Mouse (Mus musculus) adrenal gland, postnatal 36 days (tissue): Measurements from ENCODE around the gene Ccdc92b. TPM values are rescaled to one million over a fixed set of nuclear protein-coding genes. Genes with fewer than 3 reads are reported as not detected.

ENCODE experiments used
- DNase-seq, 2 experiments: peaks; one replicate each; pipeline ENCODE4 v3.0.0; 2021; ENCODE audit warnings: mixed read lengths in 1 of 2
- total RNA-seq, 2 experiments: library from RNA; stranded (reverse); gene quantifications; 2 replicates each; pipeline ENCODE4 v1.2.3; 2021

Gene Ccdc92b
- total RNA-seq, 2 experiments from 2014 or later: 2.0 to 2.2 TPM

DNA sequence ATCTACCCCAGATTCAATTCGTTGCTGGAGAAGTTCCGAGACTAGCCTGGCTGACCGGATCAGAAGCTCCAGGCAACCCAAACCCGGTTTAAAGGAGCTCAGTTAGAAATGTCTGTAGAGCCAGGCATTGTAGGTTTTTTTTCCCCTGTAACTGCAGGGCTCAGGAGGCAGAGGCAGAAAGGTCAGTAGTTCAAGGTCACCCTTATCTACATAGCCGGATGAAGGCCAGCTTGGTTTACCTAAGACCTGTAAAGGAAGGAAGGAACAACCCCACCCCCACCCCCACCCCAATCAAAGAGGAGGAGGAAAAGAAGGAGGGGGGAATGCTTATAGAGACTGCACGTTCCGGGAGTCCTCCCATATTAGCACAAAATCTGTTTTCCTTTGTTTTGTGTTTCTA, 8.0 kb upstream of the Ccdc92b start:
- DNase-seq: no peak

DNA sequence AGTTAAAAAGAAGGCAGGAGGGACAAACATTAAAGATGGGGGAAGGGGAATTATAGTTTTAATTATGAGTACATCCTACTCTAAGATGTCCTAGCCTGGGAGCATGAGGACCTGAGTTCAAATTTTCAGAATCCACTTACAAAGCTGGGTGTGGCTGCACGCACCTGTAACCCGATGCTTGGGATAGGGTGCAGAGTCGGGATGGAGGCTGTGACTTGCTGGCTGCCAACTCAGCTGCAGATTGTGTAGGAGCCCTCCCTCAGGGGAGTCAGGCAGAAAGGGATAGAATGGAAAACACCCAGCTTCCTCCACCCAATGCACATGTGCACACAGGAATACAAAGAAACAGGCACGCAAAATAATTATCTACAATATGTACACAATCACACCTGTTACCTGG, 6.0 kb upstream of the Ccdc92b start:
- DNase-seq: no peak

DNA sequence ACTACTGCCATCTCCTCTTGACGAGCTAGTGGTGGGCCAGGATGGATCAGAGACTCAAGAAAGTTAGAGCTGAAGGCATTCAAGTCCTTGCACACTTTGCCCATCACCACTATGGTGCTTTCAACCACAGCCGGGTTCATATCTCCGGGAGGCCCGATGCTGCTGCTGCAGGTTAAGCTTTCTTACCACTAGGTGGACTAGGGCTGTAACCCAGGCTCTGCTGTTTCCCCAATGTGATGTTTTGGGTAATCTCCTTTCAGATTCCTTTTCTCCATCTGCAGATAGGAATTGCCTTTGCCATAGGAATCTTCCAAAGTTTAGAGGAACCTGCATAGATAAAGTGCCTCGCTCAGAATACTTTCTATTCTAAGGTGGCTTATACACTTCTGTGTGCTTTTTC, 3.8 kb upstream of the Ccdc92b start:
- no peak for DNase-seq

DNA sequence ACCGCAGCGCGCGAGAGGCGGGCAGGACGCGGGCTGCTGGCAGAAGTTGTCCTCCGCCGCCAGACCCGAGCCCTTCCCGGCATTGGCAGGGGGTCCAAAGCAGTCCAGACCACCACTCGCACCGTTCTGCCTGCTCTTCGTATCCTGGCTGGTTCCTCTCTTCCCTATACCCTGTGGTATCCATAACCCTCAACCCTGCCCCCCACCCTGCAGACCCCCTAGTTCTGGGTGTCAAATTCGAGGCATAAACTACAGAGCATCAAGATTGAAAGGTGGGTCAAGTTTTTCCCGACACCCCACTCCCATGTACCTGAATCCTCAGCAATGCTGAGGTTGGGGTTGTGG, 523 bp downstream of the Ccdc92b start:
- no peak for DNase-seq

DNA sequence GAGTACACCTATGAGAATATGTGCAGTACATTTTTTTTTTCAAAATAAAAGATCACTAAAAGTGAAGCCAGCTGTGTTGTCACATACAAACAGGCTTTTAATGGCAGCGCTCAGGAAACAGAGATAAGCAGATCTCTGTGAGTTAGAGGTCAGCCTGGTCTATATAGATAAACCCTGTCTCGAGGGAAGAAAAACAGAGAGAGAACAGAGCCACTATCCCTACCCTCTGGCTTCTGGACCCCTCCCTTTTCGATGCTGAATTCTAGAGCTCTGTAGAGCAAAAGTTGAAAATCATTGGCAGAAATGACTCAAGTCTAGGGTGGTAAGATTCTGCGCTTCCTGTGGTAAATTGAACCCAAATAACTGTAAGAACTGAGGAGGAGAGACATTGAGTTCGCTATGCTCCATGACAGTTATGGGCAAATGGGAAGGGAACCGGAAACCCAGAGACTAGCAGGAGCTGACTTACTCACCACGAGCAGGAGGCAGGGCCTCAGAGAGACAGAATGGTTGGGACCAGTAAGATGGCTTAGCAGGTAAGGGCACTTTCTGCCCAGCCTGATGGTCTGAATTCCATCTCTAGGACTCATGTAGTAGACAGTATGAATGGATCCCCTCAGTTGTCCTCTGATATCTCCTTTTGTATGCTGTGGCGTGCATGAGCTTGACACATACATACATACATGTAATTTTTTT, 2.7 kb downstream of the Ccdc92b start:
- DNase-seq: no peak

DNA sequence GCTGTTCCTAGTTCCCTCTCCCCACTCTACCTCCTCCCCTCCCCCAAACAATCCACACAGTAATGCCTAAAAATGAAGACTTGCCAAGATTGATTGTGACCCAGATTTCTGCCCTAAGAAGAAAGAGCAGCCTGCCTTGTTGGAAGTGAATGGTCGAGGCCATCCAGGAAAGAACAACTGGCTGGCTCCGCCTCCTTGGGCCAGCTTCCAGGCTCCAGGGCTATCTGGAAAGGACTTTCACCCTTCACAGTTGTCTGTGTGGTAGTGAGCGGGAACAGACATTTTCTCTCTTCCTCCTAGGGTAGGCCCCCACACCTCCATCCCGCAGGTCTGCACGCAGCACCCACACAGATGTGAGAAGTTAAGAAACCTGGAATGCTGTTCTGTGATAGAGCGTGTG, 4.3 kb downstream of the Ccdc92b start:
- peak; percentile 72 to 79 for DNase-seq

DNA sequence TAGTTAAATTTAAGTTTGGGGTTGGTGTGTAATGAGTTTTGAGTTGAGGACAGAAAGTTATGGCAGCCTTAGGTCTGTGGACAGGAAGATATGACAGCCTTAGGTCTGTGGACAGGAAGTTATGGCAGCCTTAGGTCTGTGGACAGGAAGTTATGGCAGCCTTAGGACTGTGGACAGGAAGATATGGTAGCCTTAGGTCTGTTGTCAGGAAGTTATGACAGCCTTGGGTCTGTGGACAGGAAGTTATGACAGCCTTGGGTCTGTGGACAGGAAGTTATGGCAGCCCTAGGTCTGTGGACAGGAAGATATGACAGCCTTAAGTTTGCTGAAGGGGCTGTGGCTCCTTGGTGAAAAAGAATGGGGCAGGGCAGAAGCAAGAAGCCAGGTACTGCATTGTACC, 5.9 kb downstream of the Ccdc92b start:
- no peak for DNase-seq

DNA sequence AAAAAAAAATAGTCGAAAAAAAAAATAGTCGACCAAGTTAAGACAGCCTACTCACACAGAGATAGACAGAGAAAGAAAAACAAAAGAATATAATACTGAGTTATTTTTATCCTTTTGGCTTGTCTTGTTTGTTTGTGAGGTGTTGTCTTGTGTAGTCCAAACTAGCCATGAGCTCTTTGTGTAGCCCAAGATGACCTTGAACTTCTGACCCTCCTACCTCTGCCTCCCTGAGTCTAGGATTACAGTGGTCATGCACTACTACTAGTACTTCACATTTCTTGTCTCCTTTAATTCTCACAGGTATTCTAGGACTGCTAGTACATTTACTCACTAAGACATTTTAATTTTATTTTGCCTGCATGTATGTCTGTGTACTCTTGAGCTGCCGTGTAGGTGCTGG, 8.1 kb downstream of the Ccdc92b start:
- DNase-seq: no peak

DNA sequence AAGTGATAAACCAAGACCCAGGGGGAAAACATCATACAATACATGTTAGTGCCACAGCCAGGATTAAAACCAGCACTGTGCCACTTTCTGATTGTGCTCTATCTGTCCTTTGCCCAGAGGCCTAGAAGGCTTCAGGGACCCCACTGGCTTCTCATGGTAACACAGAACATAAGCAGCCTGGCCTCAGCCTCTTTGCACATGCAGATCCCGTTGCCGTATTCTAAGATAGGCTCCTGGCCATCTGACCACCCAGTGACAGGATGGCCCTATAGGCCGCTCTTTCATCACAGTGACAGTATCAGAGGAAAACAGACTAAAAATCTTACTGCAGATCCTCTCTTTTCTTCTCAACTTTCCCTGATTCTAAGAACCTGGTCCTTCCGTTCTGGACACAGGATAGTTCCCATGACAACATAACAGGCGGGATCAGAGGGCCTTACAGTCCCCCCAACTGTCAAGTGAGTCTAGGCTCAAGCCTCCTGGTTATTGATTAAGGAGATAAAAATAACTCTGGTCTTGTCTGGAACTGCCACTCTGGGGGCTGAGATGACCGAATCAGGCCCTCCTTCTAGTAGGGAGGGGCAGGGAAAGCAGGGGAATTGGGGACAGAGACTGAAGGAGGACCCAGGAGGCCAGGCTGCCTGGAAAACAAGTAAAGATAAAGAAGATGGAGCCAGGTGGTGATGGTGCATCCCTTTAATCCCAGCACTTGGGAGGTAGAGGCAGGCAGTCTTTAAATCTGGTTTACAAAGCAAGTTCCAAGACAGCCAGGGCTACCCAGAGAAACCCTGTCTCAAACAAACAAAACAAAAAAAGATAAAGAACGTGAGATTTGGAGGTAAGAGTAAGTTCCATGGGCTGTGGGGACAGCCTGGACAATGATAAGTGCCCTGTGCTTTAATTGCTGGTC, 12.7 kb downstream of the Ccdc92b start:
- no peak for DNase-seq

DNA sequence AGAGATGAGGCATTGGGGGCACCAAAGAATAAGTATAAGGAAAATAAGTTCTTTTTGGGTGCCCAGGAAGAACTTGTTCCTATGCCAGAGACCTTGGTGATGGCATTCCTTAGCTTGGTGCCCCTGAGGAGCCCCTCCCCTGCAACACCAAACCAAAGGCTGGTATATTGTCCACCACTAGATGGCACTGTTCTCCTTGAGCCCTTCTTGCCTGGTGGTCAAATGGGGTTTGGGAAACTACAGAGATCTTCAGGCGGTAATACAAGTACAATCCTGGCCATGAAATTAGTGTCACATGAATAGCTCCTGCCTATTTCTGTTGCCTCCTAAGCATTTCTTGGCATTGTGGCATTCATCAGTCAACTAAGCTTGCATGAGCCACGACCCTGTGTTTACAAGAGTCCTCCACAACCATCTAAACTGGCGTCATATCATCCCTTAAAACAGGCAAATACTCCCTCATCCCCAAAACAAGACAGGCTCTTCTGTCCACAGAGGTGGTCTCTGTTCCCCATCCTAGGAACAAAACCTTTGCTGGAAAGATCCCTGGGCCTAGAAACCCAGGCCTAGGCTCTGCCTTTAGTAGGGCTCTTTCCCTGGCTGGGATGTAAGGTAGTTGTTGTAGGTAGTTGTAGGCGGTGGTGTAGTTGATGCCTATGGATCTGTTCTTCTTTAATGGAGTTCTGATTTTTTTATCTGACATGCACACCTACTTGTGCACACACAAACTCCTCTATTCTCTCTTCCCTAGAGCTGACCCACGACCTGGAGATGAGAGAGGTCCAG, 15.3 kb downstream of the Ccdc92b start:
- peak; percentile 48 to 74 for DNase-seq

DNA sequence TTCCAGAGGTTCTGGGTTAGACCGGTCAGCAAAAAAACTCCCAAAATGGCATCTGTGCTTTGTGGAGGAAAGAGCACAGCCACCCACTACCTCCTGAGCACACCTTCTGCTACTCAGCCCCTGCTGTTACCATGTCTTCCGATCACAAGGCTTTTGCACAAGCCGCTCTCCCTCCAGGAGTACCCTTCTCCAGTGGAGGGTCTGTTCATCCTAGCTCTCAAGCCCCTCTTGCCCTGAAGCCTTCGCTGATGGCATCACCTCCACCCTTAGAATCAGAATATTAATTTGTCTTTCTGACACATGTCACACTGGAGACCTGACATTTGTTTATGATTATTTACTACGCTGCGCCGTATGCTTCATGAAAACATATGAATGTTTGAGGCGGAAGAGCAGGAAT, 18.1 kb downstream of the Ccdc92b start:
- DNase-seq: no peak

DNA sequence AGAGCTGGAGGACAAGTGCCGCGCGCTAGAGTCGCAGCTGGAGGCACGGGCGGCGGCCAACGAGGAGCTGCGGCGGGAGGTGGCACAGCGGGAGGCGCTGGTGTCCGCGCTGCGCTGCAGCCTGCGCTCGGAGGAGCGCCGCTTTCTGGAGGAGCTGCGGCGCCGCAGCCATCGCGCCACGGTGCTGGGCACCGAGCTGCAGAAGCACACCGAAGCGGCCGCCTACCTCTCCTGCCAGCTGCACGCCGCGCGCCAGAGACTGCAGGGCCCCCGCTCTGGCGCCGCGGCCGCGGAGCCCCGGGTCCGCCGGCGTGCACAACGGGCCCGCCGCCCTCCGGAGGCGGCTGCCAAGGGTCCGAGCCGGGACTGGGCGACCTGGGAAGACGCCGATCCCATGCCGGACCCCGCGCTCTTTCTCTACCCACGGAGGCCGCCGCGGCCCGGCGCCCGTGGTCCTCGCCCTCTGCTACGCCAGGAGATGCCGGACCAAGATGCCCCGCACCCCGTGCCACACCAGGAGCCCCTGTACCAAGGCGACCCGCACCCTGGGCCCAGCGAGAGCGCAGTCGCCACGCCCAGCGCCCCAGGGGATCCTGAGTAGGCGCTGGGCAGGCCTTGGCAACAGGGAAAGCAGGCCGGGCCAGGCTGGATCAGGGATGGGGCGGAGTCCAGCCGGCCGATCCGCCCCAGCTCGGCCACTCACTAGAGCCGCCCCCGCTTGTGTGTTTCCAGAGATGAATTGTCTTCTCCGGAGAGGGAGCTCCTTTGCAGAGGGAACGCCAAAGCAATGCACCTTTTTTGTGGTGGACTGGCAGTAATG, 18.8 kb downstream of the Ccdc92b start:
- peak; percentile 91 to 92 for DNase-seq

DNA sequence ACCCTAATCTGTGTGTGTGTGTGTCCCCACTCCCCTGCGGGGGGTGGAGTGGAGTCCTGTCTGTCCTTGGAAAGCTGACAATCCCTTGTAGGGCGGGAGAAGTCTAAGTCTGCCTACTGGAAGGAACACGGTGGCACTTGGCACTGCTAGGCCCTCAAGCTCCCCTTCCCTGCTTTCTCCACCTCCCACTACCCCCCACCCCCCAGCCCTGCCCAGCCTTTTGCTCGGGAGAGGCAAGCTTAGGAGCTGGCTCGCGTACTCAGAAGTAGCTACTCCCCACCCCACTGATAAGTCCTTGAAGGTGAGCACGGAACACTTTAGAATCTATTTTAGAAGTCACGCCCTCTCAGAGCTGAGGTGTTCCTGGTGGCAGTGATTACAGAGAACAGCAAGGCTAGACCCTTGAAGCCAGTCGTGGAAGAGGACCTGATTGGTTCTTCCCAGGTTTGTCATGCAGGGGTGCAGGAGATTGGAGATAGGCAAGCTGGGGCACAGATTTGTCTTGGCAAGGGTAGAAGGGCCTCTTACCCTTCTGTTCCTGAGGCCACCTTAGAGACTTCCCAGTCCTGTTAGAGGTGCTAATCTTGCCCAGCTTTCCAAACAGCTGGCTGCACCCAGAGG, 19.5 kb downstream of the Ccdc92b start:
- no peak for DNase-seq

DNA sequence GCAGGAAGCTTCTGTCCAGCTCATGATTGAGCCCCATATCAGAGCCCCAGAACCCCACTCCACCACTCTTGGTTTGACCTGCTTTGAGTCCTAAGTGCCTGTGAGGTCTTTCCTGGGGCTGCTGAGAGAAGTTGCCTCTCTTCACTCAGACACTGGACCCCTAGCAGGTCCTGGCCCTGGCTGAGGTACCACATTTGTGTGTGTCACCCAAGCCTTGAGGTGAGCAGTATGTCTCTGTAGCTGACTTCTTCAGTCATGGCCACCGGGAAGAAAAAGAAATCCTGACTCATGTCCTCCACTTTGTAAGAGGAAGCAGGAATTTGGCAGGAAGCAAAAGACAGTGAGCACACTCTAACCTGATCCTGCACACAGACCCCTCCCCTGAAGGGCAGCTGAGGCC, 20.2 kb downstream of the Ccdc92b start:
- DNase-seq: no peak

DNA sequence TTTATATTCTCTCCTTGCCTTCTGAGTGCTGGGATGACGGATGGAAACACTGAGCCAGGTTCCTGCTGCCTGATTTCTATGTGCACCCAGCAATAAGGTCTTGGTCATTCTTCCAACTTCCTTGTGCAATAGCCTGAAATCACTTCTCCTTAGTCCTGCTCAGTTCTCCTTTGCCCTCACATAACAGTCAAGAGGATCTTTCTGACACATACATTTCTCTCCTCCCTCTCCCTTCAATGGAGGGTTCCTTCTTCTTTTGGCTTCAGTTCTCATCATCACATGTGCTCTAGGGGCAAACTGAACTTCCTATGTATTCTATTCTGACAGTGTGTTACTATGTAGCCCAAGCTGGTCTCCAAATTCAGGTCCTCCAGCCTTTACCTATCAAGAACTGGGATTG, 28.6 kb downstream of the Ccdc92b start:
- no peak for DNase-seq

DNA sequence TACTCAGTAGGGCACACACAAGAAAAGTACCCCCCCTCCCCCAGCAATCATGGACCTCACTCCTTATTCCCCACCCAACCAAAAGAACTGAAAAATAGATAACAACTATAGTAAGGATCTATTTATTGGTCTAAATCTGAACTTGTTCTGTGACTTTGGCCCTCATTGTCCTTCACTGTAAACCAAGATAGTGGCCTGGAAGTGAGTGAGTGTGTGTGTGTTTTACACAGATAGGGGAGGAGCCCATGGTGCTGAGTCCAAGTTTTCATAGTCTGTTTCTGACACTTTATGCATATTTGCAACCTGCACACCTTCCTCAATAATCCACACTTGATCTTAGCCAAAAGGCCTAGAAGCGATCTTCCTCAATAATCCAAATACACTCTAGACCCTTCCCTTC, 29.3 kb downstream of the Ccdc92b start:
- DNase-seq: no peak

DNA sequence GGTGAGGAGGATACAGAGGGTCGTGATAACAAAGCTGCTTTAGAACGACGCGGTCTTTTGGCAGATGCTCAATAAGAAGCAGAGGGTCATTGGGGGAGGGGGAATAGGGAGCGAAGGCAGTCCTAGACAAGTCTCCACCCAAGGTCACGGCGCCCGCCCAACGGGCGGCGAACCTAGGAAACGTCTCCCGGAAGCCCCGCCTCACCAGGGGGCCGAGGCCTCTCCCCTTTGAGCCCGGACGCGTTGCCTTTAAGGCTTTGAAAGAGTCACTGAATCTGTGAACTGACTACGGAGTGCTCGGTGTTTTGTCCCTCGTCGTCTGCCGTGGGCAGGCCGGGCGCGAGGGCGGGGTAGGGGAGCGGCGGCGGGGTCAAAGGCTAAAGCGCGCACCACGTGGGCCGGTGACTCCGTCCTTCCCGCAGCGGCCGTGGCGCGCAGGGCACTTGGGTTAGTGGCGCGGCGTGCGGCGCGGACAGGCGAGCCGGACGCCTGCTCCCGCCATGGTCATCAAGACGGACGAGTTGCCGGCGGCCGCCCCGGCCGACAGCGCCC, 29.8 kb downstream of the Ccdc92b start, which contains the start of gene Cluh:
Gene Cluh (plus strand): TSS at position 401 of the 552 bp plus-strand sequence.
- DNase-seq: peak; percentile 99

DNA sequence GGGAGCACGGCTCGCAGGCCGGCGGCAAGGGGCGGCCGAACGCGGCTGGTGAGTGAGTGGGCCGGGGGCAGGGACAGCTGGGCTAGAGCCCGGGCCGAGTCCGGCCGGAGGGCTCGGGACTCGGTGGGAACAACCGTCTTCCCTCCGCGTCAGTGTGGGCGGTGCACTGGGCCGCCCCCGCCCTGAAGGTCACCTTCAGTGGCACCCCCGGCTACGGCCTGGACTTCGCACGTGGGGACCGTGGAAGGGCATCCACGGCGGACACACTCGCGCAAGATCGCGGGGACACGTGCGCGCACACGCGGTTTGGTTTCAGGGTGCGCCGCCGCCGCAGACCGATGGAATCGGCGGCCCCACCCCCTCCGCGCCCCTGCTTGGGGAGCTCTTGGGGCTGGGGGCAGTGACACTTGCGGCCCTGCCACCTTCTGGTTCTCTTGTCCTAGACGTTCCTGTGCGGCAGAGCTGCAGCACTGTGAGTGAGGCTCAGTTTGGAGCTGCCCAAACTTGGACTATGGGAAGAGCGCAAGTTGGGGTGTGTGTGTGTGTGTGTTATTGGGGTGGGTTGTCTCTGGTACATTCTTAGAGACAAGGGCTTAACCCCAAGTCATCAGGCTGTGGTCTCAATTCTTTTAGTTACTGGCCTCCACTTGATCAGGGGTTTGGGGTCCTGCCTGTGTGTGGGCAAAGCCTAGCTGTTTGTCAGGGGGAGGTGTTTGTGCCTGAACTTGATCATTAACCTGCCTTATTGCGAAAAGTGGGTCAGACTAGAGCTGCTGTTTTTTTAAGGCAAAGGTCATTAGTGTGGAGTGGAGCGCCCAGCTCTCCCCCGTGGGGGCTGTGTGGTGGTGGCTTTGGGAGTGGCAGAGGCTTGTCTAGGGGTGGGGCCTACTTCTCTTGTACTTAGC, 30.5 kb downstream of the Ccdc92b start:
- DNase-seq: peak; percentile 68 to 80

DNA sequence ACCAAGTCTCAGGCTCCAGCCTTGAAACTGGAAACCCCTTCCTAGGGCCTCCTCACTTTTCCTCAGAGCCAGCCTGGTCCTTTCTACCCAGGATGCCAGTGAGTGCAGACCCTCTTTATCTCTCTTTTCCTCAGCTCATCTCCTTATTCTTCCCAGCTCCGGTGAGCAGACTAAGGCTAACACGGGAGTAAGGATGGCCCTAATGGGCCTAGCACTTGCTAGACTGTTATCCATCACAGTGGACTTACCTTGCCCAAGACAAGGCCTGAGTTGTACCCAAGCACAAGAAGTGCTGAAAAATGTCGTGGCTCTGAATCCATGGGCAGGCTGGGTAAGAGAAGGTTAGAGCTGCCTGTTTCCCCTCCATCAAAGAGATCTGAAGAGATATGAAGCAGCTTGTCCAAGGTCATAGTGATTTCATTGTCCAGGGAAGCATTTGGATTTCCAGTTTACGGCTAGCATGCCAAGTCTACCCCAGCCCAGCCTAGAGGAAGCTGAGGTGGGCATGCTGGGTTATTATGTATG, 31.2 kb downstream of the Ccdc92b start:
- peak in 1 of 2 experiments; percentile 36 for DNase-seq

DNA sequence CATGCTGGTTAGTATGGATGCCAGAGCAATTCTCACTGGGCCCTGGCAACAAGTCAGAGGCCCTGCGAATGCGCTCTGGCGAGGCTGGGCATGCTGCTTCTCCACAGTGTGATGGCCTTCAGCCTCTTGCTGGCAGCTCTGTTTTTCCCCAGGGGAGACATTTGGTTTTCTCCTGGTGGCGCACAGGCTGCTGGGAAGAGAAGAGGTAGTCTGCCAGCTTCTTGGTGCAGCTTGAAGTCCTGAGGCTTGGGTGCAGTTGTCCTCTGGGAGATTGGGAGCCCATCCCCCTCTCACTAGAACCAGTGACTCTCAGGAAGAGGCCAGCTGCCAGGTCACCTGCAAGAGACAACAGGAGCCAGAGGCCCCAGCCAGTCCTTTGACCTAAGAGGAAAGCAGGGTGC, 33.4 kb downstream of the Ccdc92b start:
- DNase-seq: peak; percentile 73 to 78
